Mouse (Mus musculus): ENCODE data around the gene Odf3l1. TPM values are rescaled to one million over a fixed set of nuclear protein-coding genes. Genes with fewer than 3 reads are reported as not detected.
"Not testable (repeated sequence)": the region's sequence is repeated elsewhere in the genome, so short reads cannot be mapped to it uniquely, and the experiment has no call there.

Gene Odf3l1
- not detected for total RNA-seq (2021)

DNA sequence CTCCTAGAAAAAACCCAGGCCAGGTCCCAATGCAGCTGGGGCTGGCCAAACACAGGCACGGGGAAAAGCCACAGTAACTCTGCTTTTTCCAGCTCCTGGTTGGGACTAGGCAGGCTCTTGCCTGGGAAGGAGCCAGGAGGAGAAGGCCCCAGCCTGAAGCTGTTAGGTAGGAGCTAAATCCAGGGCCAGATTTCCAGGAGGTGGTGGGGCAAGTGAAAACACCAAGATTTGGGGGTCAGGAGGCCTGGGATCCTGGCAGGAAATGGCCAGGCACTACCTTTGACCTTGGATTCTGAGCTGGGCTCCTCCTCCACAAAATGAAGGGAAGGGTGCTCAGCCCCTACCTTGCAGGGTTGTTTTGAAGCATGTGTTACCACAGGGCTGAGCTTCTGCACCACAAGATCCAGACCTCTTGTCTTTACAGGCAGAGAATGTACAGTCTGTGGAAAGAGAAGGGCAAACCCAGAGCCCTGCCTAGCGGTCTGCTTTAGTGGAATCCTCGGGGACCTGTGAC is at the start of gene Odf3l1:
Odf3l1 (minus strand) TSS at position 464 of the 514 bp plus-strand sequence.
- intact Hi-C loops (cut with DNase I), result no loop called here
- no peak for DNase-seq (ENCODE audit: low spot score in 2 of 2)

DNA sequence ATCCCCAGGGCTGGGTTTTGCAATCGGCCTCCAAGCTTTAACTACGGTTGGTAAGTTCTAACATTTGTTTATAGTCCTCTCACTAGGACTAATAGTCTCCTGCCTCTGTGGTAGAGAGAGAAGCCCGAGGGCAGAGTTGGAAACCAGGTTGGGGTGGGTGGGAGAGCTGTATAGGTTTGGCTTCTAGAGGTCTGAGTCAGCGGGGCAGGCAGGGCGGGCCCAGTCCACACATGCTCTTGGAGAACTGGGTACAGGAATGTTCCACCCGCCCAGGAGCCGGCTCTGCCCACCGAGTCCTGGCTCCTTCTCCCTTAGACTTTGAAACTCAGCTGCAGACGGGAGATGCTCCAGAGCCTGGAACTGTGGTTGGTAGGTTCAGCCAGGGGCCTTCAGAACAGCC is 49.5 kb upstream of the Odf3l1 start:
- intact Hi-C loops (cut with DNase I), result no loop called here

GRCm38 (mm10) chr9:56911017-56911416 is 46.5 kb upstream of the Odf3l1 start:
- intact Hi-C loops (cut with DNase I), result no loop called here
- no peak for DNase-seq (ENCODE audit: low spot score in 2 of 2)

More for the DNA sequence above, 49.5 kb upstream of the Odf3l1 start:
- no peak for DNase-seq (ENCODE audit: low spot score in 2 of 2)

- DNase-seq (ENCODE audit: low spot score in 2 of 2); intact Hi-C loops (cut with DNase I): not testable (repeated sequence)
These were observed 45.5 kb upstream of the Odf3l1 start for GRCm38 (mm10) chr9:56909991-56910390.

GRCm38 (mm10) chr9:56907549-56907948 is 43.1 kb upstream of the Odf3l1 start:
- intact Hi-C loops (cut with DNase I), result no loop called here

GRCm38 (mm10) chr9:56903662-56904061 is 39.2 kb upstream of the Odf3l1 start:
- no peak for DNase-seq (ENCODE audit: low spot score in 2 of 2)
- intact Hi-C loops (cut with DNase I), result no loop called here

More at GRCm38 (mm10) chr9:56907549-56907948, 43.1 kb upstream of the Odf3l1 start:
- DNase-seq (ENCODE audit: low spot score in 2 of 2), result no peak

GRCm38 (mm10) chr9:56901187-56901586 is 36.7 kb upstream of the Odf3l1 start:
- DNase-seq (ENCODE audit: low spot score in 2 of 2), result peak in 1 of 2 experiments; percentile 37
- intact Hi-C loops (cut with DNase I), result no loop called here

DNA sequence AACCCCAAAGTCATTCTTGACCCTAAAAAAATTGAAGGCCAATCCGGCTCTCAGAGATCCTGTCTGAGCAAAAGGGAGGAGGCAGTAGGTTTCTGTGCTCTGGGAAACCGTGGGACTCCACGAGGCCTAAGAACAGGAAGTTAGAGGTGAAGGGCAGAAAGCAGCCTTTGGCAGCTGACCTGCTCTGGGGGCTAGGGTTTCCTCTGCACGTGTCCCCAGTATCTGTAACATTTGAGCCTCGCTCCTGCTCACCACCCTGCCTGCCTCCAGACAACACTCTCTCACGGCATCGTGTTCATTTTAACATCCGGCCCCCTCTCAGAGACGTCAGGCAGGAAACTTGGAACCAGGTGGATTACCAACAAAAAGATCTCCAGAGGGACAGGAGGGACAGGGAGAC is 36.1 kb upstream of the Odf3l1 start:
- no peak for DNase-seq (ENCODE audit: low spot score in 2 of 2)
- intact Hi-C loops (cut with DNase I), result no loop called here

DNA sequence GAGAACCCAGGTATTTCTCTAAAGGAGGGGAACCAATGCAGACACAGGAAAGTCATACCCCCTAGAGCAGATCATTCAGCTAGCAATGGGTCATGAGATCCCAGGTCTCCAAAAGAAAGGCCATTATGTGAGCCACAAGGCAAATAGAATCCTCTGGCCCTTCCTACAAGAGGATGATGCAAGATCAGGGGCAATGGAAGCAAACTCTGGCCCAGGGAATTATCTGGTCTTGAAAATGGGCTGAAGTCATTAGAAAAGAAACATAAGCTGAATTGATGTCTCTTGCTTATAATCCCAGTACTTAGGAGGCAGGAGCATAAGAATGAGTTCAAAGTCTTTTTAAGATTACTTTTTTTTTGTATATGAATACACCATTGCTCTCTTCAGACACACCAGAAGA is 35.6 kb upstream of the Odf3l1 start:
- DNase-seq (ENCODE audit: low spot score in 2 of 2), result no peak
- intact Hi-C loops (cut with DNase I), result no loop called here

DNA sequence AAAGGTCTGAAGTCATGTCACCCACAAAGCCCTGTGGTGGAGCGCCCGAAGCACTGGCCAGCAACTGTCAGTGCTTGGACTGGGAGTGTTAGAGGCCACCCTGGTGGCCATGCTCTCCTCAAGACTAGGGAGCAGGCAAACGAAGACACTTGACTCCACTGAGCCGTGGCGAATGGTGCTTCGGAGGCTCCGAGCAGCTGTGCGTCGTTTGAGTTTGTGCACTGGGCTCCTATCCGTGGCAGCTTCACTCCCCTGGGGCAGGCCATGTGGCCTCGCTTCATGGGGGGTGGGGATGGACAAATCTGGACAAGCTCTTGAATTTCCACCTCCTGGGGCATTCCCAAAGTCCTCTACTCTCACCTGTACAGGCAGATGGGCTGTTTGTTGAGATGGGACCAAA is 34.9 kb upstream of the Odf3l1 start:
- no peak for DNase-seq (ENCODE audit: low spot score in 2 of 2)
- intact Hi-C loops (cut with DNase I), result loop anchor here (5.0 kb wide), 2 partner anchors 38 to 323 kb away; partner anchors contain the start of gene Imp3

DNA sequence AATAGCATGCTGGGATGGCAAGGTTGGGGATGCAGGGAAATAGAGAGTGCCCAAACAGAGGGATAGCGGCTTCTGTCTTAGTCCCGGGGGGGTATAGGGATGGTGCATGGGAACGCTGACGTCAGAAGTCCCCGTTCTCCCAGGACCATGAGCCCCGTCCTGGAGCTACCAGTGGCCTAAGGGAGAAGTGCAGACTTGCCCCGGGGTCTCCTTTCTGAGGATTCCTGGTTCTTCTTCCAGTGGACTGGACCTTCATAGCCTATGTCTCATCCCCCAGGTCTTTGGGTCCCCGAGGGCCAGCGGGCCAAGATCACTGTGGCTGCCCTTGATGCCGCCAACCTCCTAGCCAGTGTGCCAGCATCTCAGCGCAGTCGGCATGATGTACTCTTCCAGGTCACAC is 32.3 kb upstream of the Odf3l1 start:
- no peak for DNase-seq (ENCODE audit: low spot score in 2 of 2)
- intact Hi-C loops (cut with DNase I), result loop anchor here (5.0 kb wide), 2 partner anchors 41 to 326 kb away; partner anchors contain the start of gene Imp3

- DNase-seq (ENCODE audit: low spot score in 2 of 2), result no peak
- intact Hi-C loops (cut with DNase I), result loop anchor here (5.0 kb wide), 1 partner anchor 53 kb away; no protein-coding TSS in a partner anchor
These were observed 29.5 kb upstream of the Odf3l1 start for GRCm38 (mm10) chr9:56894006-56894405.

DNA sequence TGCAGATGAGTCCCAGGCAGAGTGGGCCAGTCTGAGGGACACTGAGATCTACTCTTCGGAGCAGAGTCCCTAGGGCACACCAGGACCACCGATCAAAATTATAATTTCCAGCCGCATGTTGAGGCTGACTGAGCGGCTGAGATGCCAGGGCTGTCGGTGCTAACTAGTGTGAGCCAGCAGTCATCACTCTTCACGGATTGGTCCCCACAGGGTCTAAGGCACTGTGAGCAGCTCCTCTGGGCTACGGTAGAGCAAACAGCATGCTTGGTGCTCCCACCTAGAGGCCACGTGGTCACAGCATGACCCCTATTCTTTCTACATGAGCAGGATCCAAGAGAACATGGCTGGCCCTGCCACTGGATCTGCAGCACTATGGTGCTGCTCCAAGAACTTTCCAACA is 28.8 kb upstream of the Odf3l1 start:
- DNase-seq (ENCODE audit: low spot score in 2 of 2), result no peak
- intact Hi-C loops (cut with DNase I), result loop anchor here (5.0 kb wide), 1 partner anchor 54 kb away; no protein-coding TSS in a partner anchor

DNA sequence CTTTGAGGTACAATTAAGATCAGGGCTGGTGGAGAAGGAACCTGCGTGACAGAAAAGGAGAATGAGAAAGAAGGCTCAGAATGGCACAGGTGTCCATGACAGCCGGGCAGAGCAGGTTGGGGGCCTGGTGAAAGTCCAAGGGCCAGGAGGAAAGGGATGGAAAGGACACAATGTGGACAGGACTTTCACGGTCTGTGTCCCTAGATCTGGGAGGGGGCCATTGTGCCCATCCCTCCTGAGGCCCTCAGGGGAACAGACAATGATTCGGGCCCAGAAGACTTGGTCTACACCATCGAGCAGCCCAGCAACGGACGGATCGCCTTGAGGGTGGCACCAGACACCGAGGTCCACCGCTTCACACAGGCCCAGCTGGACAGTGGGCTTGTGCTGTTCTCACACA is 27.6 kb upstream of the Odf3l1 start:
- DNase-seq (ENCODE audit: low spot score in 2 of 2), result no peak
- intact Hi-C loops (cut with DNase I), result loop anchor here (5.0 kb wide), 1 partner anchor 55 kb away; no protein-coding TSS in a partner anchor

- DNase-seq (ENCODE audit: low spot score in 2 of 2), result peak; percentile 76 to 84
- intact Hi-C loops (cut with DNase I), result loop anchor here (1.0 to 5.0 kb wide), 2 partner anchors 56 to 240 kb away; no protein-coding TSS in a partner anchor
These were observed 27.1 kb upstream of the Odf3l1 start for GRCm38 (mm10) chr9:56891517-56892011.

DNA sequence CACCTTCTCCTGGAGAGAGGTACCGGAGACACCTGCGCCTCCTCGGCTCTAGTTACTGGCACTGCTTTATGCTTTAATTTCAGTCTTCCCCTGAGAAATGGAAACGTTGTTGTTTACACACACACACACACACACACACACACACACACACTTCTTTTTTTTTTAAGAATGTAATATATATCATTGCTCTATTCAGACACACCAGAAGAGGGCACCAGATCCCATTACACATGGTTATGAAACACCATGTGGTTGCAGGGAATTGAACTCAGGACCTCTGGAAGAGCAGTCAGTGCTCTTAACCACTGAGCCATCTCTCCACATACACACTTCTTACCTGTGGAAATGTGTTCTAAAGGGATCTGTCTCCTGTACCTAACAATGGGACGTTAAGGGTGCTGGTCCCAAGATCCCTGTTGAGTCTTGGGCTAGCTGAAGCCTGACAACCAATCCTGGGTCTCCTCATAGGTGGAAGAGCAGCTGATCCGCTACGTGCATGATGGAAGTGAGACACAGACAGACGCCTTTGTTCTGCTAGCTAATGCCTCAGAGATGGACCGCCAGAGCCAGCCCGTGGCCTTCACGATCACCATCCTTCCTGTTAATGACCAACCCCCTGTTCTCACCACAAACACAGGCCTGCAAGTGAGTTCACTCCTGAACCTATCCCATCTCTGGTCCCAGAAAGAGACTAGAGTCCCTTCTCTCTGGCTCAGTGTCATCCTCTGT is 26.2 kb upstream of the Odf3l1 start:
- intact Hi-C loops (cut with DNase I), result loop anchor here (1.0 to 5.0 kb wide), 2 partner anchors 57 to 241 kb away; no protein-coding TSS in a partner anchor
- no peak for DNase-seq (ENCODE audit: low spot score in 2 of 2)

- peak; percentile 86 to 93 for DNase-seq (ENCODE audit: low spot score in 2 of 2)
- intact Hi-C loops (cut with DNase I), result loop anchor here (1.0 to 5.0 kb wide), 2 partner anchors 43 to 57 kb away; no protein-coding TSS in a partner anchor
These were observed 25.3 kb upstream of the Odf3l1 start for GRCm38 (mm10) chr9:56889817-56890216.

DNA sequence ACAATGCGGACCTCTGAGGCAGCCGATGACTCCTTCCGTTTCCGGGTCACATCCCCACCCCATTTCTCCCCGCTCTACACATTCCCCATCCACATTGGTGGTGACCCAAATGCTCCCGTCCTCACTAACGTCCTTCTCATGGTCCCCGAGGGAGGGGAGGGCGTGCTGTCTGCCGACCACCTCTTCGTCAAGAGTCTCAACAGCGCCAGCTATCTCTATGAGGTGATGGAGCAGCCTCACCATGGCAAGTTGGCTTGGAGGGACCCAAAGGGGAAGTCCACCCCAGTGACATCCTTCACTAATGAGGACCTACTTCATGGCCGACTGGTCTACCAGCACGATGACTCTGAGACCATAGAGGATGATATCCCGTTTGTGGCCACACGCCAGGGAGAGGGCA is 23.1 kb upstream of the Odf3l1 start:
- intact Hi-C loops (cut with DNase I), result no loop called here
- DNase-seq (ENCODE audit: low spot score in 2 of 2), result no peak

- intact Hi-C loops (cut with DNase I), result no loop called here
- DNase-seq (ENCODE audit: low spot score in 2 of 2), result no peak
These were observed 22.1 kb upstream of the Odf3l1 start for GRCm38 (mm10) chr9:56886601-56887000.

DNA sequence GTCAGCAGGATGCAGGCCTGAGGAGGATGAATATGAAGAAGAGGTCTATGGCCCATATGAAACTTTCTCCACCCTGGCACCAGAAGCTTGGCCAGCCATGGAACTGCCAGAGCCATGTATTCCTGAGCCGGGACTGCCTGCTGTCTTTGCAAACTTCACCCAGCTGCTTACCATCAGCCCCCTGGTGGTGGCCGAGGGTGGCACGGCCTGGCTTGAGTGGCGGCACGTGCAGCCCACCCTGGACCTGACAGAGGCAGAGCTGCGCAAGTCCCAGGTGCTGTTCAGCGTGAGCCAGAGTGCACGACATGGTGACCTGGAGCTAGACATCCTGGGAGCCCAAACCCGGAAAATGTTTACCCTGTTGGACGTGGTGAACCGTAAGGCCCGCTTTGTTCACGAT is 21.6 kb upstream of the Odf3l1 start:
- intact Hi-C loops (cut with DNase I), result no loop called here
- no peak for DNase-seq (ENCODE audit: low spot score in 2 of 2)

GRCm38 (mm10) chr9:56884328-56884727 is 19.8 kb upstream of the Odf3l1 start:
- intact Hi-C loops (cut with DNase I), result no loop called here
- peak in 1 of 2 experiments; percentile 64 for DNase-seq (ENCODE audit: low spot score in 2 of 2)
